Mouse (Mus musculus) cortical plate, adult 2 months (tissue): ENCODE results near the gene Luzp2.

Source experiments
- CTCF ChIP-seq: fragments of 200-500 bp; IDR thresholded peaks from 2 replicates; pipeline ENCODE4 v1.5.1; 2011; ENCODE audit warnings: mild to moderate bottlenecking, control low read depth, low read length; ENCODE audit not compliant: insufficient read depth; ENCODE audit errors: extremely low read depth
- POLR2A ChIP-seq: fragments of 200-500 bp; IDR thresholded peaks from 2 replicates; pipeline ENCODE4 v1.6.1; 2011; ENCODE audit warnings: mild to moderate bottlenecking, low read length, control low read depth; ENCODE audit not compliant: insufficient read depth; ENCODE audit errors: extremely low read depth

GRCm38 (mm10) chr7:55009173-55009771, 174.0 kb downstream of the Luzp2 start:
- TF ChIP-seq CTCF (no peak), POLR2A (no peak)
